Mouse (Mus musculus) cerebellum, adult 2 months (tissue): ENCODE data around the gene Egfl7. TPM values are rescaled to one million over a fixed set of nuclear protein-coding genes. Genes with fewer than 3 reads are reported as not detected.

Experiments
- DNase-seq, 2 experiments: peaks; one replicate each; pipeline ENCODE4 v3.0.0; 2021
- H3K27ac ChIP-seq: fragments of 200-500 bp; 2 replicates; pipeline ENCODE4 v1.5.1; 2012; ENCODE audit warnings: low read length, control low read depth, inconsistent platforms; ENCODE audit not compliant: insufficient read depth
- H3K27me3 ChIP-seq: fragments of 200-500 bp; 2 replicates; pipeline ENCODE4 v1.6.1; 2012; ENCODE audit warnings: inconsistent platforms, mild to moderate bottlenecking, low read length, moderate library complexity; ENCODE audit not compliant: control insufficient read depth, insufficient read depth
- H3K4me1 ChIP-seq: fragments of 200-500 bp; 2 replicates; pipeline ENCODE4 v1.6.1; 2011; ENCODE audit warnings: low read length; ENCODE audit not compliant: control insufficient read depth, insufficient read depth
- H3K4me3 ChIP-seq: fragments of 200-500 bp; replicated peaks from 2 replicates; pipeline ENCODE3; 2011; ENCODE audit warnings: mild to moderate bottlenecking, low read depth, low read length, control low read depth; ENCODE audit not compliant: insufficient read depth
- CTCF ChIP-seq: fragments of 200-500 bp; IDR thresholded peaks from 2 replicates; pipeline ENCODE4 v1.5.1; 2011; ENCODE audit warnings: low read depth, mild to moderate bottlenecking, control low read depth, low read length, moderate library complexity, borderline replicate concordance; ENCODE audit not compliant: insufficient read depth
- POLR2A ChIP-seq: fragments of 200-500 bp; IDR thresholded peaks from 2 replicates; pipeline ENCODE4 v1.6.1; 2011; ENCODE audit warnings: low read length, control low read depth, borderline replicate concordance; ENCODE audit not compliant: insufficient read depth
- WGBS: fragments of 180-500 bp; shearing (Covaris S2); methylation state at CpG from one replicate; pipeline ENCODE4 v1.1.7; 2018; 5-methylcytosine and 5-hydroxymethylcytosine counted together
- polyA plus RNA-seq: library from polyadenylated mRNA; depleted of rRNA; stranded (reverse); fragments of >200 nt; gene quantifications from 2 replicates; pipeline ENCODE4 v1.2.3, GENCODE M21; 2012

The Egfl7 gene
- polyA plus RNA-seq, 1 experiment, result 93.0 TPM

DNA sequence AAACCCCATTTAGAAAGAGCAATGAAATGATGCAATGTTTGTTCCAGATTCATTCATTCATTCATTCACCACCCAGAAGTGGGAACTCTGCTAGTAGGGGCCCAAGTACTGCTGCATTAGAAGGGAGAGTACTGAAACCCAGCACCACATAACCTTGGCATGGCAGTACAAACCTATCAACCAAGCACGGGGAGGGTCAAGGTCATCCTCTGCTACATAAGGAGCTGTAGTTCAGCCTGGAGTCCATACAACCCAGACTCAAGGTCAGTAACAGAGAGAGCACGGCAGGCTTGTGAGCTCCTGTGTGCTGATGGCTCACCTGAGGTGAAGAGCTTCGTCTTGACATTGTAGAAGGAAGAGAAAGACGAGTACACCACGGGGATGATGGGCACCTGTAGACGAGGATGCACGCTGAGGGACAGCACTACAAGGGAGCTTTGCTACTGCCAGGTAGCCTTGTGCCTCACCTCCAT, 14.7 kb downstream of the Egfl7 start:
- Histone ChIP-seq H3K27ac (no peak overlapping the region), H3K27me3 (no peaks in the 10 kb centered on the region), H3K4me3 (no peak overlapping the region), H3K4me1 (no peaks in the 10 kb centered on the region)
- no peak for DNase-seq
- TF ChIP-seq CTCF (no peak), POLR2A (no peak)
- 92% methylated on average over 7 of the region's 7 CpGs for WGBS

- H3K27ac ChIP-seq, result no peak overlapping the region
- no peaks in the 10 kb centered on the region for H3K4me1 ChIP-seq
- H3K4me3 ChIP-seq, result no peak overlapping the region
- 80% methylated on average over 6 of the region's 6 CpGs for WGBS
- H3K27me3 ChIP-seq, result no peaks in the 10 kb centered on the region
- TF ChIP-seq POLR2A, result no peak
- no peak for TF ChIP-seq CTCF
- no peak for DNase-seq
These were observed 15.3 kb downstream of the Egfl7 start for GRCm38 (mm10) chr2:26594934-26595724.

DNA sequence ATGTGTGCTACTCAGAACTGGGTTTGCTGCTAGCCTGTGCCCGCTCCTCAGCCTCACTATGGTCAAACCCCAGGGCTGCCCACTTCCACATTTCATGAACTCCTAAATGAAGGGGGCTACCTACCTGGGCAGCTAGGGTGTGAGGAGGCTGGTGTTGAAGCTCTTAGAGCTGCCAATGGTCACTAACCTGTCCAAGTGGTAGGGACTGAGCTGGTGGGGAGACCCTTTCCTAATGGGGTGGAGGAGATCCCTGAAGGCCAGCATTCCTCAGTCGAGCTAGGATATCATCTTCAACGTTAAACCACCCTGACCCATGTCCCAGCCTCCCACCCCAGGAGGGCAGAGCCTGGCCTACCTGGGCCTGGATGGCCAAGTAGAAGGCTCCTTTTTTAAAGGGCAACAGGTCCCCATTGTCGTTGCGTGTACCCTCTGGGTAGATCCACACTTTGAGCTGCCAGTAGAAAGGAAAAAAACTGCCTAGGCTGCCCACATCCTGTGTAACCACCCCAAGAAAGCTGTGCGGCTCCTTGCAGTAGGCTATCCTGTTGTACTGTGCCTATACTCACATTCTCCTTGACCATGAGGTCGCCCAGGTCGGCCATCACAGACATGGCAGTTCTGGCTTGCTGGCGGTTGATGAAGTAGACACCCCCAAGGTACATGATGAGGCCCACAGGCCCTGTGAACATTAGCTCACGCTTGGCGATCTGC, 16.1 kb downstream of the Egfl7 start:
- WGBS, result 84% methylated on average over 11 of the region's 11 CpGs
- TF ChIP-seq POLR2A, result no peak
- TF ChIP-seq CTCF, result no peak
- H3K27ac ChIP-seq, result no peak overlapping the region
- H3K27me3 ChIP-seq, result no peaks in the 10 kb centered on the region
- no peak overlapping the region for H3K4me3 ChIP-seq
- no peak for DNase-seq
- no peaks in the 10 kb centered on the region for H3K4me1 ChIP-seq

DNA sequence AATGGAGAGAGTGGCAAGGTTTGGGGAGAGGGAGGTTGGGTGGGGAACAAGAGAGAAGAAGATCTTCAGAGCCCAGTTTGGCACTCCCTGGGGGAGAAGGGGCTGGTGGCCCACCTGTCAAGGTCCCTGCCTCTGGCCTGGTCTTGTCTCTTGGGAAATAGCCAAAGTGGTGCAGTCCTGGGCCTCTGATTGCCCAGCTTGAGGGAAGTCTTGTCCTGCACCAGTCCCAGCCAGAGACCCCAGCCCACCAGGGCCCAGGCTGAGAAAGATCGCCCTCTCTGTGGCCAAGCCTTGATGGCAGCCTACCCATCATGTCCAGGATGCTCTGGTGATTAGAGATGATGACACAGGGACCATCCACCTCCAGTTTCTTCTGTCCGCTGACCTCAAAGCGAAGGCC, 17.1 kb downstream of the Egfl7 start:
- TF ChIP-seq CTCF, result no peak
- TF ChIP-seq POLR2A, result no peak
- Histone ChIP-seq H3K4me3 (no peak overlapping the region), H3K4me1 (no peaks in the 10 kb centered on the region), H3K27me3 (no peaks in the 10 kb centered on the region), H3K27ac (no peak overlapping the region)
- WGBS, result 89% methylated on average over 3 of the region's 3 CpGs
- no peak for DNase-seq

DNA sequence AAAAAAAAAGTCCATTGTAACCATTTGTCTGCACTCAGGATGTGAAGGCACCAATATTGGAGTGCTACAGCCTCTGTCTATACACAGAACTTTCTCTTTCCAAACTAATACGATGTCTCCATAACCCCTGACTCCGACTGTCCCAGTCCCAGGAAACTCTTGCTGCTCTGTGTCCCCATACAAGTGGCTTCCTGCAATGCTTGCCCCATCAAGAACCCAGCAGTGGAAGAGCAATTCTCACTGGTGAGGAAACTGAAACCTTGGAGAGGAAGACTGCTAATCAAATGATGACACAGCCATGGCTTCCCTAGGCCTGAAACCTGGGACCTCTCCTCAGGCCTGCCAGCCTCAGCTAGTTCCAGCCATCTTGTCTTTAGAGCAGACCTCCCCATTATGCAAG, 18.0 kb downstream of the Egfl7 start:
- WGBS, result 87% methylated on average over 2 of the region's 2 CpGs
- no peak overlapping the region for H3K27ac ChIP-seq
- no peaks in the 10 kb centered on the region for H3K4me1 ChIP-seq
- TF ChIP-seq CTCF (no peak), POLR2A (no peak)
- DNase-seq, result no peak
- H3K4me3 ChIP-seq, result no peak overlapping the region
- no peaks in the 10 kb centered on the region for H3K27me3 ChIP-seq

- TF ChIP-seq CTCF (no peak), POLR2A (no peak)
- no peak for DNase-seq
- Histone ChIP-seq H3K27me3 (no peaks in the 10 kb centered on the region), H3K4me3 (no peak overlapping the region), H3K4me1 (no peaks in the 10 kb centered on the region), H3K27ac (no peak overlapping the region)
- WGBS, result 93% methylated on average over 3 of the region's 3 CpGs
These were observed 18.6 kb downstream of the Egfl7 start for GRCm38 (mm10) chr2:26598462-26598861.

DNA sequence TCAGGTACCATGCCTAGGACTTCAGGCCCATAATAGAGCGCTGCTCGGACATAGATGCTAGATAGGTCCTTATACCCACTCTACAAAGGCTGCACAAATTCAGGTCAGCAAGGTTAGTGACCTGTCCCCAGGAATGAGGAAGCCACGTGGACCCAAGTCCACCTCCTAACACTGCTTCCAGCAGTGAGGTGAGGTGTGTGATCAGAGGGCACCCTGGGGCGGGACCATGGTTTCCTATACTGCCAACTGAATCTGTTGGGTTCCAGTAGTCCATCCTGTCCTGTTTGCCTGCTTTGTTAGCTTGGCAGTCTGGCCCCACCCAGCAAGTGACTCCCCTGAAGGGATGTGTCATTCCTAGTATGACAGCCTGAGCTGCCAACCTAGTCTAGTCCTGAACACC, 20.2 kb downstream of the Egfl7 start:
- Histone ChIP-seq H3K27me3 (no peaks in the 10 kb centered on the region), H3K27ac (no peak overlapping the region), H3K4me1 (no peaks in the 10 kb centered on the region), H3K4me3 (no peak overlapping the region)
- no peak for DNase-seq
- TF ChIP-seq POLR2A (no peak), CTCF (no peak)
- WGBS, result 88% methylated on average over 4 of the region's 4 CpGs

- no peaks in the 10 kb centered on the region for H3K4me1 ChIP-seq
- whole genome bisulfite sequencing, result 96% methylated on average over 2 of the region's 2 CpGs
- no peak for DNase-seq
- no peak overlapping the region for H3K27ac ChIP-seq
- H3K4me3 ChIP-seq, result no peak overlapping the region
- TF ChIP-seq POLR2A, result no peak
- TF ChIP-seq CTCF, result no peak
- H3K27me3 ChIP-seq, result no peaks in the 10 kb centered on the region
These were observed 20.9 kb downstream of the Egfl7 start for GRCm38 (mm10) chr2:26600664-26601063.
